Mouse (Mus musculus): ENCODE results near the gene Hcst. TPM values are rescaled to one million over a fixed set of nuclear protein-coding genes. Genes with fewer than 3 reads are reported as not detected.

Hcst gene
- polyA plus RNA-seq, 1 experiment: not detected

- H3K4me2 ChIP-seq (ENCODE audit: low read depth): no peak overlapping the region
- TF ChIP-seq REST (IDR thresholded peaks at IDR 0.05; ENCODE audit: insufficient read depth, insufficient read length): peak; percentile 60
- TF ChIP-seq TCF3 (IDR thresholded peaks at IDR 0.05; ENCODE audit: insufficient read length, low read depth): no peak
- no peak for TF ChIP-seq POLR2A (IDR thresholded peaks at IDR 0.05; ENCODE audit: insufficient read length, low read depth)
- TF ChIP-seq SRF (IDR thresholded peaks at IDR 0.05; ENCODE audit: control insufficient read depth, insufficient read length, low read depth): no peak
- TF ChIP-seq MAX (IDR thresholded peaks at IDR 0.05; ENCODE audit: low read depth): no peak
- H3K79me2 ChIP-seq (ENCODE audit: control insufficient read depth, insufficient read depth): no peaks in the 10 kb centered on the region
- no peak overlapping the region for H3K4me3 ChIP-seq
- H3K27me3 ChIP-seq (ENCODE audit: control insufficient read depth, insufficient read depth, insufficient read length): peaks cover 25% of the 10 kb centered on the region
- H3K36me3 ChIP-seq (ENCODE audit: control insufficient read depth, insufficient read depth): no peaks in the 10 kb centered on the region
- no peak overlapping the region for H3ac ChIP-seq (ENCODE audit: control insufficient read depth, insufficient read length)
These were observed 14.6 kb upstream of the Hcst start for GRCm38 (mm10) chr7:30434238-30434637.

- Histone ChIP-seq H3K36me3 (ENCODE audit: control insufficient read depth, insufficient read depth) (no peaks in the 10 kb centered on the region), H3ac (ENCODE audit: control insufficient read depth, insufficient read length) (no peak overlapping the region), H3K4me2 (ENCODE audit: low read depth) (no peak overlapping the region), H3K27me3 (ENCODE audit: control insufficient read depth, insufficient read depth, insufficient read length) (peaks cover 38% of the 10 kb centered on the region), H3K79me2 (ENCODE audit: control insufficient read depth, insufficient read depth) (no peaks in the 10 kb centered on the region), H3K4me3 (no peak overlapping the region)
- peak in 1 of 3 experiments; percentile 31 for TF ChIP-seq MYOD1 (IDR thresholded peaks at IDR 0.05; ENCODE audit: control insufficient read depth in 1 of 3, insufficient read length in 2 of 3, low read depth in 2 of 3)
- TF ChIP-seq E2F4 (IDR thresholded peaks at IDR 0.05; ENCODE audit: insufficient read depth): no peak
These were observed 12.1 kb upstream of the Hcst start for GRCm38 (mm10) chr7:30431793-30432192.

- Histone ChIP-seq H3K4me3 (no peak overlapping the region), H3K79me2 (ENCODE audit: control insufficient read depth, insufficient read depth) (no peaks in the 10 kb centered on the region), H3K4me2 (ENCODE audit: low read depth) (no peak overlapping the region), H3K36me3 (ENCODE audit: control insufficient read depth, insufficient read depth) (no peaks in the 10 kb centered on the region), H3ac (ENCODE audit: control insufficient read depth, insufficient read length) (no peak overlapping the region), H3K27me3 (ENCODE audit: control insufficient read depth, insufficient read depth, insufficient read length) (peaks cover 36% of the 10 kb centered on the region)
- TF ChIP-seq REST (IDR thresholded peaks at IDR 0.05; ENCODE audit: insufficient read depth, insufficient read length) (no peak), MYOD1 (IDR thresholded peaks at IDR 0.05; ENCODE audit: control insufficient read depth in 1 of 3, insufficient read length in 2 of 3, low read depth in 2 of 3) (no peak), USF1 (IDR thresholded peaks at IDR 0.05; ENCODE audit: low read depth) (no peak)
These were observed 10.5 kb upstream of the Hcst start for GRCm38 (mm10) chr7:30430191-30430590.

GRCm38 (mm10) chr7:30429327-30429726, 9.7 kb upstream of the Hcst start:
- no peaks in the 10 kb centered on the region for H3K36me3 ChIP-seq (ENCODE audit: control insufficient read depth, insufficient read depth)
- H3K4me3 ChIP-seq: no peak overlapping the region
- H3K79me2 ChIP-seq (ENCODE audit: control insufficient read depth, insufficient read depth): no peaks in the 10 kb centered on the region
- TF ChIP-seq REST (IDR thresholded peaks at IDR 0.05; ENCODE audit: insufficient read depth, insufficient read length) (no peak), TCF3 (IDR thresholded peaks at IDR 0.05; ENCODE audit: insufficient read length, low read depth) (no peak), TCF12 (IDR thresholded peaks at IDR 0.05; ENCODE audit: insufficient read depth, poor library complexity, severe bottlenecking) (no peak), CEBPB (IDR thresholded peaks at IDR 0.05; ENCODE audit: insufficient read depth, poor library complexity, severe bottlenecking) (no peak)
- no peak overlapping the region for H3K4me2 ChIP-seq (ENCODE audit: low read depth)
- H3ac ChIP-seq (ENCODE audit: control insufficient read depth, insufficient read length): no peak overlapping the region
- peaks cover 40% of the 10 kb centered on the region for H3K27me3 ChIP-seq (ENCODE audit: control insufficient read depth, insufficient read depth, insufficient read length)

GRCm38 (mm10) chr7:30423071-30423641, 3.5 kb upstream of the Hcst start:
- Histone ChIP-seq H3K4me2 (ENCODE audit: low read depth) (no peak overlapping the region), H3K4me3 (no peak overlapping the region), H3K27me3 (ENCODE audit: control insufficient read depth, insufficient read depth, insufficient read length) (peaks cover 69% of the 10 kb centered on the region), H3ac (ENCODE audit: control insufficient read depth, insufficient read length) (no peak overlapping the region), H3K79me2 (ENCODE audit: control insufficient read depth, insufficient read depth) (no peaks in the 10 kb centered on the region), H3K36me3 (ENCODE audit: control insufficient read depth, insufficient read depth) (no peaks in the 10 kb centered on the region)
- TF ChIP-seq REST (IDR thresholded peaks at IDR 0.05; ENCODE audit: insufficient read depth, insufficient read length): no peak
- no peak for TF ChIP-seq TCF3 (IDR thresholded peaks at IDR 0.05; ENCODE audit: insufficient read length, low read depth)
- no peak for TF ChIP-seq MYOD1 (IDR thresholded peaks at IDR 0.05; ENCODE audit: control insufficient read depth in 1 of 3, insufficient read length in 2 of 3, low read depth in 2 of 3)
- TF ChIP-seq E2F4 (IDR thresholded peaks at IDR 0.05; ENCODE audit: insufficient read depth): no peak
- no peak for TF ChIP-seq SRF (IDR thresholded peaks at IDR 0.05; ENCODE audit: control insufficient read depth, insufficient read length, low read depth)
- no peak for TF ChIP-seq MAX (IDR thresholded peaks at IDR 0.05; ENCODE audit: low read depth)
- TF ChIP-seq CEBPB (IDR thresholded peaks at IDR 0.05; ENCODE audit: insufficient read depth, poor library complexity, severe bottlenecking): no peak
- no peak for TF ChIP-seq MYOG (IDR thresholded peaks at IDR 0.05; ENCODE audit: control insufficient read depth in 1 of 3, insufficient read depth in 1 of 3, insufficient read length in 2 of 3, low read depth in 2 of 3)
- no peak for TF ChIP-seq TCF12 (IDR thresholded peaks at IDR 0.05; ENCODE audit: insufficient read depth, poor library complexity, severe bottlenecking)
- TF ChIP-seq POLR2A (IDR thresholded peaks at IDR 0.05; ENCODE audit: insufficient read length, low read depth): no peak
- TF ChIP-seq USF1 (IDR thresholded peaks at IDR 0.05; ENCODE audit: low read depth): no peak
- no peak for TF ChIP-seq POLR2AphosphoS2 (IDR thresholded peaks at IDR 0.05; ENCODE audit: insufficient read length, low read depth)

- H3K36me3 ChIP-seq (ENCODE audit: control insufficient read depth, insufficient read depth): no peaks in the 10 kb centered on the region
- no peak for TF ChIP-seq POLR2AphosphoS2 (IDR thresholded peaks at IDR 0.05; ENCODE audit: insufficient read length, low read depth)
- TF ChIP-seq REST (IDR thresholded peaks at IDR 0.05; ENCODE audit: insufficient read depth, insufficient read length): no peak
- no peak for TF ChIP-seq MAX (IDR thresholded peaks at IDR 0.05; ENCODE audit: low read depth)
- TF ChIP-seq MYOD1 (IDR thresholded peaks at IDR 0.05; ENCODE audit: control insufficient read depth in 1 of 3, insufficient read length in 2 of 3, low read depth in 2 of 3): no peak
- no peak for TF ChIP-seq E2F4 (IDR thresholded peaks at IDR 0.05; ENCODE audit: insufficient read depth)
- TF ChIP-seq USF1 (IDR thresholded peaks at IDR 0.05; ENCODE audit: low read depth): no peak
- no peak for TF ChIP-seq MYOG (IDR thresholded peaks at IDR 0.05; ENCODE audit: control insufficient read depth in 1 of 3, insufficient read depth in 1 of 3, insufficient read length in 2 of 3, low read depth in 2 of 3)
- no peak for TF ChIP-seq POLR2A (IDR thresholded peaks at IDR 0.05; ENCODE audit: insufficient read length, low read depth)
- TF ChIP-seq TCF3 (IDR thresholded peaks at IDR 0.05; ENCODE audit: insufficient read length, low read depth): no peak
- no peak for TF ChIP-seq TCF12 (IDR thresholded peaks at IDR 0.05; ENCODE audit: insufficient read depth, poor library complexity, severe bottlenecking)
- no peak for TF ChIP-seq CEBPB (IDR thresholded peaks at IDR 0.05; ENCODE audit: insufficient read depth, poor library complexity, severe bottlenecking)
- TF ChIP-seq SRF (IDR thresholded peaks at IDR 0.05; ENCODE audit: control insufficient read depth, insufficient read length, low read depth): no peak
- peaks cover 69% of the 10 kb centered on the region for H3K27me3 ChIP-seq (ENCODE audit: control insufficient read depth, insufficient read depth, insufficient read length)
- no peak overlapping the region for H3ac ChIP-seq (ENCODE audit: control insufficient read depth, insufficient read length)
- no peak overlapping the region for H3K4me3 ChIP-seq
- H3K79me2 ChIP-seq (ENCODE audit: control insufficient read depth, insufficient read depth): no peaks in the 10 kb centered on the region
- H3K4me2 ChIP-seq (ENCODE audit: low read depth): peak overlapping the region; percentile 45
These were observed 2.9 kb upstream of the Hcst start for GRCm38 (mm10) chr7:30422560-30422959.

Measured in myocyte (in vitro differentiated cells).